Mouse (Mus musculus) v-Abl transformed pro-B cells (cell line): ENCODE results near the gene Hap1.

Experiments
- in situ Hi-C, 2 experiments: fragments of 400-800 bp; cut with MboI; formaldehyde crosslinking; loops; one replicate each; pipeline ENCODE4 v1.15.1; 2025; ENCODE audit not compliant: unreplicated experiment in 2 of 2

The Hap1 gene

DNA sequence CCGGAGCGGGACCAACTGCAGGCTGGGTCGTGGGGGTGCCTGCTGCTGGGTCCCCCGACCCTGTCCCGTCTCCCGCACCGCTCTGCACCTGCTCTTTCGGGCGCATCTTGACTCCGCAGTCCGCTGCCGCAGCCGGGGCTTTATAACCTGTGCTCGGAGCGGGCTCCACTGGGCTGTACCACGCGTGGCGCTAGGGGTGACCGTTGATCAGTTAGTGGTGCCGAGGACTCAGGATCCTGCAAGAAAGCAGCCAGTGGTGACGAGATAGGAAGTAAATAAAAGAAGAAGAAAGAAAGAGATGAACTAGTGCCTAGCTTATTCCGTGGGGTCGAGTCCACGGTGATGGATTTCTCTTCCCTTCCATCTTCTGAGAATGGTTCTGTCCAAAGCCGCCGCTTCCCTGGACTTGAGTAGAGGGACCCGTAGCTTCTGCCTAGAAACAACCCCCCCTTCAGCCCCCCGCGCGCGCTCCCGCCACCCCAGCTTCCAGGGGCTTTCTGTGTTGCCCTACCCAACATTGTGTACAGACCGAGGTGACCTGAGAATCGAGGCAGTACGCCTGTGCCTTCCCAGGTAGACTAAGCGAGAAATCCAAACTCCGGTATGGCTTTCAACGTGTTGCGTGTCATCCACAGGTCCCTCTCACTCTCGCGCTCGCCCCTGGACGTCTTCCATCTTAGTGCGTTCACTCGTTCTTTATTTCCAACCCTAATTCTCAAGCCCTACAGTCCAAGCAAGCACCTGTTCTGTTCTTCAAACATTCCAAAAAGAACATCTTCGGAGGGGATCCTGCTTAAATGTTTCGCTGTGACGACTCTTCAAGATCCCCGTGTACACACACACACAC is at the start of gene Hap1:
Gene Hap1, minus strand, starts transcription at position 157 of the 847 bp plus-strand sequence.
- in situ Hi-C loops, result loop anchor here (10.0 to 25.0 kb wide), 2 partner anchors 539 to 831 kb away; partner anchors contain the start of gene Ccr10 (in 2 of the 2)

DNA sequence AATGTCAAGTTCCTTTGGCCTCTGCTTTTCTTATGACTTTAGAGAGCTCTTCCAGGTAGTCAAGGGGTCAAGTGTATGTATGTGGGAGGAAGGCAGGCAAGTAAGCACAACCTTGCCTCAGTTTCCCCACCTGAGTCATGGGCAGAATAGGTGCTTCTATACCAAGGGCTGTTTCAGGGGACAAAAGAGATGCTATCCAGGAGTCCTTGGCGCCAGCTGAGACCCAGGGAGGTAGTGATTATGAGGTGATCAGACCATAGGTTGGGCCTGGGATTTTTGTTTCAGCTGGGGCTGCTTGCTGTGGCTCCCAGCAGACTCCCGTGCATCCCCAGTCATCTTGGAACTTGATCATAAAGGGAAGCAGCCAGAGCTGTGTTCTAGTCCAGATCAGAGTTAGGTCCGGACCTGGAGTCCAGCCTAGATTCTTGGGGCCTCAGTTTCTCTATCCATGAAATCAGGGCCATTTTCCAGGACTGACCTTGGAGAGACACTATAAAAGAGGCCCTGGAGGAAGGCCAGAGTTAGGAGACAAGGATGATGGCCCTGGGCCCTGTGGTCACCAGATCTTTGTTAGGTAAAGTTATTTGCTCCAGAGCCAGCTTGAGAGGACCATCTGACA is 48.6 kb upstream of the Hap1 start:
- in situ Hi-C loops, result loop anchor here (5.0 kb wide), 2 partner anchors 37 to 42 kb away; no protein-coding TSS in a partner anchor

DNA sequence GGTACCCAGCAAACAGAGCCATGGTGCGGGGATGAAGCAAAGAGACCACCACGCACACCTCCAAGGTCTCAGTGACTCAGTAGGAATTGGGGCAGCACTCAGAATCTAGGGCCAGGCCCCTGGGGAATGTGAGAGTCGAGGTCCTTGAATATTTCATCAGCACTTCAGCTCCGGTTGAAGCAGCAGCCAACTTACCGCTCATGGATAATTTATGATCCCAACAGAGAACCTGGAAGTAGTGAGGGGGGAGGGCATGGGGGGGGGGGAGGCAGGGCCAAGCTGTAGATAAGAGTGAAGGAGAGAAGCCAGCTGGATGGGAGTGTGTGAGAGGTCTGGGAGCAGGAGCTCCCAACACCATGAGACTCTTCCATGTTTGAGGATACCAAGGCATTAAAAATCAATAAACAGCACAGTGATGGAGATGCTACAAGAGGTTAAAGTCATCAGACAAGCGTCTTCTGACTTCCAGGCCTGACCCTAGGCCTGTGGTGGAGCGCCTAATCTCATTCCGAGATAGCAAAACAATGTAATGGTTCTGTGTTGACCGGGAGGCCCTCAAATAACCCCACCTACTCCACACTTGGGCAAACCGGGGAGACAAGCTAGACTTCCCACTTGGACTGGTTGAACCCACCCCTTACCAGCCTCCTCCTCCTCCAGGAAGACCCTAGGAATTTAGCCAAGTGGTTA is 47.7 kb upstream of the Hap1 start:
- in situ Hi-C loops, result no loop called here

DNA sequence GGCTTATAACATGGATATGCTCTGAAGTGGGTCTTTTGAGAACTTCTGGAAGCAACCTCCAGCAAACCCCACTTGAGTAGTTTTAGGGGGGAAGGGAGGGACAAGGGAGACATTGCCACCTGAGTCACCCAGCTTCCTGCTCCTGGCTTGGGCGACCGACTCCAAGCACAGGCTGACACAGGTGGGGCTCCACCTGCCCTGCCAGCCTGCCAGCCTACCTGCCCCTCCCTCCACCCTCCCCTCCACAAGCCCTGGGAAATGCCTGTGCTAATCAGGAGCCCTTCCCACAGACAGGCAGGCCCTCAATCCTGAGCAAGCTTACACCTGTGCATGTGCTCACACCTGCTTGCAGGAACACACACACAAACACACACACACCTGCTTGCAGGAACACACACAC is 46.8 kb upstream of the Hap1 start:
- in situ Hi-C loops, result no loop called here

DNA sequence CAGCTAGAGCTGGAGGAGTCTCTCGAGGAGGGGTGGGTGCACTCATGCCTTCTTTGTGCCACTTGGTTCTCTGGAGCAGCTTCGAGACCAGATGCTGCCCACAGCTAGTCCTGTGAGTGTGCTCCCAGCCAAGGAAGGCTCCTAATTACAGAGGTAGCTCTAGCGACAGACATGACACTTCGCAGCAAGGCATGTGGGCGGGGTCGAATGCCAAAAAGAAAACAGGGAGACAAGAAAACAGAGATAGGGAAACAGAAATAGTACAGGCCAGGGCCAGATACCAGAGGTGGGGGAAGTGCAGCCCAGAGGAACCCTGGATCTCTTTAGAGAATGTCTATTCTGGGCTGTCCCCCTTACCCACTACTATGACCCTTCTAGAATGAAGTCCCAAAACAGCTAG is 46.3 kb upstream of the Hap1 start:
- in situ Hi-C loops, result no loop called here

DNA sequence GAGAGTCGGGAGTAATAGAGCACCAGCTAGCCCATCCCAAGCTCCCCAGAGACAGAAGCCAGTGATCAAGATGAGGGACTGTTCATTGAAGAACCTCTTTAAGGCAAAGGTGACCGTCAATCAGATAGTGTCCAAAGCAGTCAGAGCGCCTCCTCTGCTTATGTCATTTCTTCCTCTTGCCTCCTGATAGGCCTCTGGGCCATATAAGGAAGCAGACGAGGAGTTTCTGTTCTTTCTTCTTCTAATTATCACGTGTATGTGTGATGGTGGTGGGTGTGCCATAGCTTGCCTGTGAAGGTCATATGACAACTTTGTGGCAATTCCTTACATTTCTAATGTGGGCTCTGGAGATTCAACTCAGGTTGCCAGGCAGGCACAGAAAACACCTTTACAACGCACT is 44.9 kb upstream of the Hap1 start:
- in situ Hi-C loops, result no loop called here

DNA sequence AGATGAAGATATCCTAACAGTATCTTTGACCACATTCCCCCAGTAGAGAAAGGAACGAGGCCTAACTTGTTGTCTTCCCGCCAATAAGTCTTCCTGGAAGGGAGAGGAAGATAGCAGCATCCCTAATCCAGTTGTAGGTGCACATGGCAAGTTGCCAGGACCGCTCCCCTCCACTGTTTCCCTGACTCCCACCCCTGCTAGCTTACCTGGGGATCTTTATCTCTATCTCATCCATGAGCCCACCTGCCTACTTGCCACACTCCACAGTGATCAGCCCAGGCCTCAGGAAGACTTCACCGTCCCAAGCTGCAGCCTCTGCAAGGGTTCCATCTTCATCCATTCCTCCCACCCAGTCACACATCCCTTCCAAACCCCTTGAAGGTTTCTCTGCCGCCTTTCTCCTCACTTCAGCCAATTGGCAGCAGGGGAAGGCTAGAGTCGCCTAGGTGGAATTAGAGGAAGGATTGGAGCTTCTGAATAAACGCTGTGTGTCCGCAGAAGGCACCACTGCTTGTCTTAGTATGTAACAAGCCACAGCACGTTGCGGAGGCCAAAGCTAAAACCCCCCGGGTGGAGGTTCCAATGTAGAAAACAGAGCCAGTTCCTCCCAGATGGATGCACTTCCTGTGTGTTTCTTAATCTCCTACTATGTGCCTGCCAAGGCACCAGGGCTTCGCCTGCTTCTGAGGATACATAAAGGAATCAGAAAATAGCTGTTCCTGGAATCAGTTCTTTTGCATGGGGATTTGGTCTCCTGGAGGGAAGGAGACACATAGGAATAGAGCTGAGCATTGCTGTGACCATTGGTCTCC is 44.0 kb upstream of the Hap1 start:
- in situ Hi-C loops, result no loop called here

DNA sequence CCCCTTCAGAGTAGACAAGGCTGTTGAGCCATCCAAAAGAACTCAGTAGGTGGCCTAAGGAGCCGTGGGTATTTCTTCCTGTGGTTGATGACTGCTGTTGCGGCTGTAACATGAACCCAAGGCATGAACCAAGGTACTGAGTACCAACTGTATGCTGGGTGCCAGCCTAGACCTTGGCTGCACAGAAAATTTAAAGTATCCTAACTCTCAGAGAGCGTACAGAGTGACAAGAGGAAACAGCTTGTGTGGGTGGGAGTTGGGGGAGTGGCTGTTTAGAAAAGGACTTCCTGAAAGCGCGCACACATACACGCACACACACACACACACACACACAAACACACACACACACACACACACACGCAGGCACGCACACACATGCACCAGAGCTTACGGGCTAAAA is 43.4 kb upstream of the Hap1 start:
- in situ Hi-C loops, result no loop called here

DNA sequence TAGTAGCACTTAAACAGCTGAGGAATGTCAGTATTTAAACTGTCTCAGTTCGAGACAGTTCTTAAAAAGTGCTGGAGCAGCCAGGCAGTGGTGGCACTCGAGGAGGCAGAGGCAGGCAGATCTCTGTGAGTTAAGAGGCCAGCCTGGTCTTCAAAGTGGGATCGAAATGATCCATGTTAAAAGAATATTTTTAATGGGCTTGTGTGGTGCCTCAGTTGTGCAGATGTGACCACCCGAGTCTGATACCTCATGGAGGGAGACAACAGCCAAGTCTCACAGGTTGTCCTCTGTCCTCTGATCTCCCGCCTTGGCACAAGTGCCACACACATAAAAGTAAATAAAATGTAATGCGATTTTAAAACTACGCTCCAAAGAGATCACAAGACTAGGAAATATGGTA is 42.6 kb upstream of the Hap1 start:
- in situ Hi-C loops, result no loop called here

DNA sequence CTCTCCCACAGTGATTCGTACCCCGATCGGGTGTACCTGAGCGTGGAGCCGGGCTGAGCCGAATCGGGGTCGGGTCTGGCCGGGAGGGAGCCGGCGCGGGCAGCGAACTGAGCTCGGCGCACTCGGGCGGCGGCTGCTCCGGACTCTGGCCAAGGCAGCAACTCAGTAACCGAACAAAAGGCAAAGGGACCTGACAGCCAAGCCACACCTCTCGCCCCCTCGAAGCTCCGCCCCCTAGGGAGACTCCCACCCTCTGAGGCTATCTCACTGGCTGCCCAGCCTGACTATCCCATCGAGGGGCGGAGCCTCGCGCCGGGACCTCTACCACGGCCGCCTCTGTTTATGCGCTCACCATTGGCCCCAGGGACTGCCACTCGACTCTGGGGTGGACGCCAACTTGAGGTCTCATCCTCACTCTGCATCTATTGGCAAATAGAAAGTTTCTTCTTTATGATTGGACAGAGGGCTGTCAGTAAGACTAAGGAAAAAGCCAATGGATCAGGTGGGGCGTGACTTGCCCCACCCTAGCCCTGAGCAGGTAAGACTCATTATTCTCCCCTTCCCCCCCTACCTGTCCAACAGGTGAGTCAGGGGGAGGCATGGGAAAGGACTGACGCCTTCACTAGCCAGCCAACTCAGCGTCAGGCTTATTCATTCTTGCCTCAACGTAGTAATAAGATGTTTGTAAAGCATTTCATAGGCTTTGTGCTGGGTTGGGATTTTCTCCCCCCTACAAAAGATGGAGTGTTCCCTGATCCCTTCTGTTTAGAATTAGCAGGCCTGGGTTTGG is 41.9 kb upstream of the Hap1 start, which contains the start of gene Jup:
Gene Jup, minus strand, starts transcription at position 164 of the 790 bp plus-strand sequence.
- in situ Hi-C loops, result no loop called here

DNA sequence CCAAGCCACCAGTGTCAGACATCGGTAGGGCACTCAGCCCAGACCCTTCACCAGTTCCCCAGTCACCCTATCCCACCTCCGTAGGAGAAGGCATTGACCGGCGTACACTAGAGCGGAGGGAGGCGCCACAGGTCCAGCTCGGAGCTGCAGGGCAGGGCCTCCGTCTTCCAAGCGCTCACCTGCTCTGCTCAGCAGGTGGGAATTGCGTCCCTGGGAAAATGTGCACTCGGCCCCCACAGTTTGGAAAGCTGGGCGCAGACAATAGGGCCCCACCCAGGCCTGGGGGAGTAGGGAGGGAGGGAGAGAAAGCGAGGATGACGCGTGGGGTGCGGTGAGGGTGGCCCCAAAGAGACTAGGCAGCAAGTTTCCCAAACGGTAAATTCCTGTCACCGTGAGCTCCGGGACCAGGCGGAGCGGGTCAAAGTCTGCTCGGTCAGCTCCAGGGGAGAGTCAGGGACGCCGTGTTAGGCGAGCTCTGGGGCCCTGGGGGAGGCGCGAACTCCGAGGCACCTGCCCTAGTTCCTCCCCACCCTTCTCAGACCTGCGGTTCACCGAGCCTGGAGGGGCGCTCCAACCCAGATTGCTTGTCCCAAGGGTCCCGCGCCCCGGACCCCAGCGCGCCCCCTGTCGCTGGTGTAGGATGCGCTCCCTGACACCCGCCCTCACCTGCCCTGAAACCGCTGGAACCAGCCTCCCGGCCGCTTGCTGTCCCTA is 41.1 kb upstream of the Hap1 start:
- in situ Hi-C loops, result no loop called here

DNA sequence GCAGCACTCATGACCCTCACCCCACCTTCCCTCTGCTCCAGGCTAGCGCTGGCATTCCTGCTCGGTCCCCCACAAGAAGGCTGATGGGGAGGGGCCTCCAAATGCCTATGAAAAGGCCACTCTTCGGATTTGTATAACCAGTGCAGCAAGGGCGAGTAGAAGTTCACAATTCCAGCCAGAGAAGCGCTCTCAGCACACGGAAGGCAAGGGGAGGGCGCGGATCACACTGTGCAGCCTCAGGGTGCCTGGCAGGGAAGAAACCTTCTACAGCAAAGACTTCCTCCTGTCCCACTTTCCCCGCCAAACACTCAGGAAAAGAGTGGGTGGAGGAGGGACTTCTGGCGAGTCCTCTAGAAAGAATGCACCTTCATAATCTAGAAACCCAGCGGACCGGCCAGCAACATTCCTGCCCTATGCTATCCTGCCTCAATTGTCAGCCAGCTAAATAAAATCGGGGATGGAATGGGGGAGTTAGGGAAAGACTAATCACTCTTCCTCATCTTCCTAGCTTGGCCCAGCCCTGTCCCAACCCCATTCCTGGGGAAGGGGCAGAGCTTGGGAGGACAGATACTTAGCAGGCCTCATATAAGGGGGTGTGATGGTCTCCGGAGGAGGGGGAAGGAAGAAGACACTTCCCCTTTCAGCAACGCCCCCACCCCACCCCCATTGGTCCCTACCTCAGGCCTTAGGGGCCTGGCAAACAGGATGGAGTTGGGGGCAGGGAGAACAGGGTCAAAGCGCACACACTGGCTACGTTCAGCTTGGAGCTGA is 40.1 kb upstream of the Hap1 start:
- in situ Hi-C loops, result no loop called here

DNA sequence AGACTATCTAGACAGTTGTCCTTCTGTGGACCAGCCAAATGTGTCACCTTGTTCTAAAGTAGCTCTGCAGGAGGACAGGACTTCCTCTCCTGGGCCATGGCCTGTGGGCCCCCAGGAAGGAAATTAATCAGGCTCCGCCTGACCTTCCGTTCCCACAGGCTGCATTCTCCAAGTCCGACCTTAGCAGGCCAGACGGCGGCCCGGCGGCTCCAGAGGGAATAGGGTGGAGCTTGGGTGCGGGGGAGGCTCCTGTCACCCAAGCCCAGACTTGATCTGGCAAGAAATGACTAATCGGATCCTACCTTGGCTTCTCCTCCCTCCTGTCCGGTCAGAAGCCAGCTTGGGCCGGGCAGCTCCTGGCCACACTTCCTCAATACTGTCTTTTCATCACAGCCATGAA is 39.3 kb upstream of the Hap1 start:
- in situ Hi-C loops, result no loop called here

DNA sequence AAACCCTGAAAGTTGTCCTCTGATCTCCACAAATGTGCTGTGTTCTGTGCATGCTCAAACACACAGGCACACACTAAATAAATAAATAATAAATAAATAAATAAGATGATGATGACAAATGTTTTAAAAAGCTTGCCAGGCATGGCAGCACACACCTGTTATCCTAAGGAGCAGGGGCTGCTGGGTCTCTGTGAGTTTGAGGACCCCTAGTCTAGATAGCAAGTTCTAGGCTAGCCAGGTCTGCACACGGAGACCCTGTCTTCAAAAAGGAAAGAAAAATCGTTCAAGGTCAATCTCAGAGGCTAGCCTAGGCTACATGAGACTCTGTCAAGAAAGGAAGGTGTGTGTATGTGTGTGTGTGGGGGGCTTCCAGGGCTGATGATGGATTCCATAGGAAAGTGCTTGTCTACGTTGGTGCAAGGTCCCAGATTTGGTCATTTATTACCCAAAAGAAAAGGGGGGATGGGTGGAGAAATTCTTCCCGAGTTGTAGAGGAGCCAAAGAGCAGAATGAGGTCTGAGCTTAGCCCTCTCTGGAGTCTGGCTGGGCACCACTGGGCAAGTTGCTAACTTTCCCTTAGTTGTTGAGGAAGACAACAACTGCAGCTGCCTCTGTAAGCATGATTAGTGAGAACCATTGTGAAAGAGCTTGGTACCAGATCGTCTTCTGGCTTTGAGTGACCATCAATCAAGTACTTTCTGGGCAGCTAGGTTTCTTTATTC is 38.6 kb upstream of the Hap1 start:
- in situ Hi-C loops, result no loop called here

DNA sequence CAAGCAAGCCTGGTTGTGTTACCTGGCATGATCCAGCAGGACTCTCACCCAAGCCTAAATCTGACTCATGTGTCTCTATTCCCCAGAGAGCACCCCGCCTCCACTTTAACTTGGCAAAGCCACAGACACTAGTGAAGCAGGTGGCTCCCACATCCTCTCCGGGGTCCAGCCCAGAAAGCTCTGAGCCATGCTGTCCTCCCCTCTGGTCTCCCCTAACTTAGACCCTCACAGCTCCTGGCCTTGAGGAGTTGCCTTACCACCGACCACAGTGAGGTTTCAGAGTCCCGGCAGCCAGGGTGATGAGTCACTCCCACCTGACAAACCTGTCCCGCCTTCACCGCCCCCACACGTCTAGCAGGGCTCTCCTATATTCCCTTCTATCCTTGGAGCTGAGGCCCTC is 37.8 kb upstream of the Hap1 start:
- in situ Hi-C loops, result no loop called here

DNA sequence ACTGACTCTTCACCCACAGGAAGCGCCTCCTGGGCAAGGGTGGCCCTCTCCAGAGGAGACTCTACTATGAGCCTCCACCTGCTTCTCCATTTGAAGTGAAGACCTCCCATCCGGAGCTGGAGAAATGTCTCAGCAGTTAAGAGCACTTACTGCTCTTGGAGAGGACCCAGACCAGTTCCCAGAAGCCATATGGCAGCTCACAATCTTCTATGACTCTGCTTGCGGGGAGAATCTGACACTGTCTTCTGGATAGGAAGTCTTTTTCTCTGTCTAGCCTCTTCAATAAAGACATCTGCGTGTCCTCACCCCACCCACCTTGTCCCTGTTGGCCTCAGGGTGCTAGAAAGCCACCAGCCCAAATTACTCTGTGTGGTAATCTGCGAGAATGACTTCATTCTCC is 37.0 kb upstream of the Hap1 start:
- in situ Hi-C loops, result no loop called here

DNA sequence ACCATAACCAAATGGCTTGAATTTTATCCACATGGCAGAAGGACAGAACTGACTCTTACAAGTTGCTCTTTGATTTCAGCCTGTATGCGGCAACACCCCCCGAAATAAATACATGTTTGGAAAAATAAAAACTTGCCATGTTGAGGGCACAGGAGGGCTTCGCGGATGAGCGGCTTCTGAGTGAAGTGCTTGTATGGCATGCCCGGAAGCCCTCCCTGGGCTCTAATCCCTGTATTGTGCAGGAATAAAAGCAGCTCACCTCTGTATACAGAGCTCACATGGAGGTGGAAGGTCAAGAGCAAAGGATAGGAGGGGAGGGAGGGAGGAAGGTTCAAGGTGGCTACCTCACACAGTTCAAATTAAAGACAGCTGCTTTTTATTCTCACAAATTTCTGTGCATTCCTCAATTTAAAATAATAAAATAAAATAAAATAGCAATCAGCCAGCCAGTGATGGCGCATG is 36.0 kb upstream of the Hap1 start:
- in situ Hi-C loops, result no loop called here
